Mouse (Mus musculus): Measurements from ENCODE around the gene Lingo2. TPM values are rescaled to one million over a fixed set of nuclear protein-coding genes. Genes with fewer than 3 reads are reported as not detected.
A peak's percentile ranks its signal among the peaks of the same experiment; 100 is the strongest.

The Lingo2 gene
- polyA plus RNA-seq, 1 experiment from 2014 or later: 4.6 TPM

- H3K9me3 ChIP-seq (ENCODE audit: control insufficient read depth, low read length): no peaks in the 10 kb centered on the region
- DNase-seq (ENCODE audit: low spot score): no peak
- ATAC-seq (ENCODE audit: low read depth): no peak
- no peak overlapping the region for H3K4me3 ChIP-seq (ENCODE audit: low read depth, low read length)
- no peak overlapping the region for H3K9ac ChIP-seq (ENCODE audit: low read depth, low read length)
- H3K36me3 ChIP-seq (ENCODE audit: control insufficient read depth, insufficient read depth, low read length): no peaks in the 10 kb centered on the region
- H3K27ac ChIP-seq (replicated peaks; ENCODE audit: low read depth, low read length): no peak overlapping the region
- no peak overlapping the region for H3K4me2 ChIP-seq (ENCODE audit: low read depth, low read length)
- no peaks in the 10 kb centered on the region for H3K27me3 ChIP-seq (replicated peaks; ENCODE audit: control insufficient read depth, insufficient read depth, low read length)
- H3K4me1 ChIP-seq (ENCODE audit: control insufficient read depth, insufficient read depth, low read length): no peaks in the 10 kb centered on the region
Measured at GRCm38 (mm10) chr4:36647753-36648152, 303.8 kb downstream of the Lingo2 start.

- 82% methylated on average over 2 of the region's 2 CpGs for WGBS
- H3K9me3 ChIP-seq (ENCODE audit: control insufficient read depth, low read length): no peaks in the 10 kb centered on the region
- H3K36me3 ChIP-seq (ENCODE audit: control insufficient read depth, insufficient read depth, low read length): no peaks in the 10 kb centered on the region
- DNase-seq (ENCODE audit: low spot score) (no peak), ATAC-seq (ENCODE audit: low read depth) (no peak)
- no peak overlapping the region for H3K9ac ChIP-seq (ENCODE audit: low read depth, low read length)
- H3K27me3 ChIP-seq (replicated peaks; ENCODE audit: control insufficient read depth, insufficient read depth, low read length): no peaks in the 10 kb centered on the region
- H3K4me3 ChIP-seq (ENCODE audit: low read depth, low read length): no peak overlapping the region
- H3K4me1 ChIP-seq (ENCODE audit: control insufficient read depth, insufficient read depth, low read length): no peaks in the 10 kb centered on the region
- H3K27ac ChIP-seq (replicated peaks; ENCODE audit: low read depth, low read length): no peak overlapping the region
- no peak overlapping the region for H3K4me2 ChIP-seq (ENCODE audit: low read depth, low read length)
Measured at GRCm38 (mm10) chr4:36635666-36636065, 315.9 kb downstream of the Lingo2 start.

- H3K4me3 ChIP-seq (ENCODE audit: low read depth, low read length): no peak overlapping the region
- H3K27ac ChIP-seq (replicated peaks; ENCODE audit: low read depth, low read length): no peak overlapping the region
- DNase-seq (ENCODE audit: low spot score) (no peak), ATAC-seq (ENCODE audit: low read depth) (no peak)
- H3K27me3 ChIP-seq (replicated peaks; ENCODE audit: control insufficient read depth, insufficient read depth, low read length): no peaks in the 10 kb centered on the region
- H3K36me3 ChIP-seq (ENCODE audit: control insufficient read depth, insufficient read depth, low read length): no peaks in the 10 kb centered on the region
- no peak overlapping the region for H3K9ac ChIP-seq (ENCODE audit: low read depth, low read length)
- no peaks in the 10 kb centered on the region for H3K4me1 ChIP-seq (ENCODE audit: control insufficient read depth, insufficient read depth, low read length)
- no peak overlapping the region for H3K4me2 ChIP-seq (ENCODE audit: low read depth, low read length)
- H3K9me3 ChIP-seq (ENCODE audit: control insufficient read depth, low read length): no peaks in the 10 kb centered on the region
- WGBS: 73% methylated on average over 5 of the region's 5 CpGs
Measured at GRCm38 (mm10) chr4:36576801-36577200, 374.7 kb downstream of the Lingo2 start.

- WGBS: 80% methylated on average over 3 of the region's 3 CpGs
Measured at GRCm38 (mm10) chr4:36576256-36576655, 375.3 kb downstream of the Lingo2 start.

GRCm38 (mm10) chr4:36566544-36566943, 385.0 kb downstream of the Lingo2 start:
- Histone ChIP-seq H3K4me1 (ENCODE audit: control insufficient read depth, insufficient read depth, low read length) (no peaks in the 10 kb centered on the region), H3K27me3 (replicated peaks; ENCODE audit: control insufficient read depth, insufficient read depth, low read length) (no peaks in the 10 kb centered on the region), H3K9ac (ENCODE audit: low read depth, low read length) (no peak overlapping the region), H3K27ac (replicated peaks; ENCODE audit: low read depth, low read length) (no peak overlapping the region), H3K9me3 (ENCODE audit: control insufficient read depth, low read length) (no peaks in the 10 kb centered on the region), H3K36me3 (ENCODE audit: control insufficient read depth, insufficient read depth, low read length) (no peaks in the 10 kb centered on the region), H3K4me2 (ENCODE audit: low read depth, low read length) (no peak overlapping the region), H3K4me3 (ENCODE audit: low read depth, low read length) (no peak overlapping the region)
- WGBS: 77% methylated on average over 1 of the region's 1 CpGs
- DNase-seq (ENCODE audit: low spot score): no peak
- ATAC-seq (ENCODE audit: low read depth): no peak

More at GRCm38 (mm10) chr4:36576256-36576655, 375.3 kb downstream of the Lingo2 start:
- peak; percentile 1 for DNase-seq (ENCODE audit: low spot score)
- H3K4me1 ChIP-seq (ENCODE audit: control insufficient read depth, insufficient read depth, low read length): no peaks in the 10 kb centered on the region
- no peaks in the 10 kb centered on the region for H3K36me3 ChIP-seq (ENCODE audit: control insufficient read depth, insufficient read depth, low read length)
- no peak overlapping the region for H3K9ac ChIP-seq (ENCODE audit: low read depth, low read length)
- no peak overlapping the region for H3K27ac ChIP-seq (replicated peaks; ENCODE audit: low read depth, low read length)
- ATAC-seq (ENCODE audit: low read depth): no peak
- H3K4me3 ChIP-seq (ENCODE audit: low read depth, low read length): no peak overlapping the region
- H3K9me3 ChIP-seq (ENCODE audit: control insufficient read depth, low read length): no peaks in the 10 kb centered on the region
- no peak overlapping the region for H3K4me2 ChIP-seq (ENCODE audit: low read depth, low read length)
- H3K27me3 ChIP-seq (replicated peaks; ENCODE audit: control insufficient read depth, insufficient read depth, low read length): no peaks in the 10 kb centered on the region

GRCm38 (mm10) chr4:36560997-36561396, 390.6 kb downstream of the Lingo2 start:
- Histone ChIP-seq H3K27ac (replicated peaks; ENCODE audit: low read depth, low read length) (no peak overlapping the region), H3K27me3 (replicated peaks; ENCODE audit: control insufficient read depth, insufficient read depth, low read length) (no peaks in the 10 kb centered on the region), H3K4me2 (ENCODE audit: low read depth, low read length) (no peak overlapping the region), H3K9ac (ENCODE audit: low read depth, low read length) (no peak overlapping the region), H3K4me1 (ENCODE audit: control insufficient read depth, insufficient read depth, low read length) (no peaks in the 10 kb centered on the region), H3K9me3 (ENCODE audit: control insufficient read depth, low read length) (no peaks in the 10 kb centered on the region), H3K36me3 (ENCODE audit: control insufficient read depth, insufficient read depth, low read length) (no peaks in the 10 kb centered on the region), H3K4me3 (ENCODE audit: low read depth, low read length) (no peak overlapping the region)
- ATAC-seq (ENCODE audit: low read depth): no peak
- WGBS: 79% methylated on average over 1 of the region's 1 CpGs
- DNase-seq (ENCODE audit: low spot score): no peak

- Histone ChIP-seq H3K9me3 (ENCODE audit: control insufficient read depth, low read length) (no peaks in the 10 kb centered on the region), H3K4me2 (ENCODE audit: low read depth, low read length) (no peak overlapping the region), H3K9ac (ENCODE audit: low read depth, low read length) (no peak overlapping the region), H3K27ac (replicated peaks; ENCODE audit: low read depth, low read length) (no peak overlapping the region), H3K4me1 (ENCODE audit: control insufficient read depth, insufficient read depth, low read length) (no peaks in the 10 kb centered on the region), H3K4me3 (ENCODE audit: low read depth, low read length) (no peak overlapping the region), H3K27me3 (replicated peaks; ENCODE audit: control insufficient read depth, insufficient read depth, low read length) (no peaks in the 10 kb centered on the region), H3K36me3 (ENCODE audit: control insufficient read depth, insufficient read depth, low read length) (no peaks in the 10 kb centered on the region)
- ATAC-seq (ENCODE audit: low read depth) (no peak), DNase-seq (ENCODE audit: low spot score) (no peak)
- 67% methylated on average over 2 of the region's 2 CpGs for WGBS
Measured at GRCm38 (mm10) chr4:36540664-36541360, 410.7 kb downstream of the Lingo2 start.

- ATAC-seq (ENCODE audit: low read depth): no peak
- no peaks in the 10 kb centered on the region for H3K27me3 ChIP-seq (replicated peaks; ENCODE audit: control insufficient read depth, insufficient read depth, low read length)
Measured at GRCm38 (mm10) chr4:36533895-36534294, 417.7 kb downstream of the Lingo2 start.

GRCm38 (mm10) chr4:36490255-36490654, 461.3 kb downstream of the Lingo2 start:
- H3K27ac ChIP-seq (replicated peaks; ENCODE audit: low read depth, low read length): no peak overlapping the region
- no peak for ATAC-seq (ENCODE audit: low read depth)
- no peak overlapping the region for H3K4me3 ChIP-seq (ENCODE audit: low read depth, low read length)
- no peaks in the 10 kb centered on the region for H3K36me3 ChIP-seq (ENCODE audit: control insufficient read depth, insufficient read depth, low read length)
- peak; percentile 2 for DNase-seq (ENCODE audit: low spot score)
- H3K9me3 ChIP-seq (ENCODE audit: control insufficient read depth, low read length): no peaks in the 10 kb centered on the region
- WGBS: 75% methylated on average over 1 of the region's 1 CpGs
- no peaks in the 10 kb centered on the region for H3K4me1 ChIP-seq (ENCODE audit: control insufficient read depth, insufficient read depth, low read length)
- H3K9ac ChIP-seq (ENCODE audit: low read depth, low read length): no peak overlapping the region
- no peaks in the 10 kb centered on the region for H3K27me3 ChIP-seq (replicated peaks; ENCODE audit: control insufficient read depth, insufficient read depth, low read length)
- no peak overlapping the region for H3K4me2 ChIP-seq (ENCODE audit: low read depth, low read length)

More at GRCm38 (mm10) chr4:36533895-36534294, 417.7 kb downstream of the Lingo2 start:
- 65% methylated on average over 2 of the region's 2 CpGs for WGBS
- Histone ChIP-seq H3K4me2 (ENCODE audit: low read depth, low read length) (no peak overlapping the region), H3K36me3 (ENCODE audit: control insufficient read depth, insufficient read depth, low read length) (no peaks in the 10 kb centered on the region), H3K9ac (ENCODE audit: low read depth, low read length) (no peak overlapping the region), H3K9me3 (ENCODE audit: control insufficient read depth, low read length) (no peaks in the 10 kb centered on the region), H3K27ac (replicated peaks; ENCODE audit: low read depth, low read length) (no peak overlapping the region), H3K4me1 (ENCODE audit: control insufficient read depth, insufficient read depth, low read length) (no peaks in the 10 kb centered on the region), H3K4me3 (ENCODE audit: low read depth, low read length) (no peak overlapping the region)
- DNase-seq (ENCODE audit: low spot score): no peak
